Mouse (Mus musculus) Patski (cell line): ENCODE results near the gene Gm20388. TPM values are rescaled to one million over a fixed set of nuclear protein-coding genes. Genes with fewer than 3 reads are reported as not detected.
A peak's percentile ranks its signal among the peaks of the same experiment; 100 is the strongest.
"Not testable (repeated sequence)": the region's sequence is repeated elsewhere in the genome, so short reads cannot be mapped to it uniquely, and the experiment has no call there.

ENCODE experiments used
- ATAC-seq: fragments of 100-300 bp; one replicate; pipeline ENCODE4 v1.8.0; 2021
- CTCF ChIA-PET: fragments of 350-600 bp; sonication (Branson Sonifier 250); formaldehyde crosslinking; loops from one replicate; lab custom pipeline; 2022; ENCODE audit warnings: inconsistent platforms; lab: Charles Lee
- POLR2A ChIA-PET: fragments of 350-600 bp; sonication (Branson Sonifier 250); formaldehyde crosslinking; loops from one replicate; lab custom pipeline; 2022; ENCODE audit warnings: antibody characterized with exemption, inconsistent platforms; lab: Charles Lee
- DNase-seq: peaks from one replicate; pipeline ENCODE4 v3.0.0-alpha.2; 2011; ENCODE audit warnings: low read depth, low spot score
- H3K27me3 ChIP-seq: fragments of 371-371 bp; one replicate; pipeline ENCODE4 v1.5.1; 2021
- CTCF ChIP-seq: fragments of 100-300 bp; IDR thresholded peaks from one replicate; pipeline ENCODE4 v1.5.1; 2021
- in situ Hi-C: fragments of 300-500 bp; cut with MboI; formaldehyde crosslinking; loops from 3 replicates; pipeline ENCODE4 v1.11.1; 2018; ENCODE audit warnings: low pct_unique_long_range_greater_than_20kb, mixed read lengths
- polyA plus RNA-seq: library from polyadenylated mRNA; unstranded; gene quantifications from one replicate; pipeline ENCODE4 v1.2.3, GENCODE M21; 2021

Gm20388 gene
- polyA plus RNA-seq, 1 experiment from 2014 or later = 86.7 TPM

DNA sequence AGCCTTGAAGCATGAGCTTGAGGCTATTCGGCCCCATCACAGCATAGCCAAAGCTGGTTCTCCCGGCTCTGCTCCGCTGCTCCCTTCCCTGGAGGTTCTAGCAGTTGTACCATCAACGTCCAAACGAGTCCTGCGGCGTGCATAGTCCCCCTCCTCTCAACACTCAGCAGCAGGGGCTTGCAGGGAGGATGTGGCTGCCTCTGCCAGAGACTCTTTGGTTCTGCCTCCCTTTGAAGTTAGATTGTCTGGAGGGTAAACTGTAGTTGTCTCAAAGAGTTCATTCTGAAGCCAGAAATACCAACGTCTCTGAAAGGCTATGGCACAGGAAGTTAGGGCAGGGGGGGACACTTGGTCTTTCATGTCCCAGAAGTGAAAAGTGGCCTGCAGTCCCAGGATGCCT, 3493.9 kb downstream of the Gm20388 start:
- in situ Hi-C loops = no loop called here
- TF ChIP-seq CTCF = no peak
- DNase-seq = no peak
- POLR2A ChIA-PET = interaction anchor here (0.9 kb wide), 1 partner anchor 11 kb away, joined by 3 read pairs; no protein-coding TSS in a partner anchor
- no peaks in the 10 kb centered on the region for H3K27me3 ChIP-seq
- CTCF ChIA-PET = no interaction called here
- no peak for ATAC-seq

DNA sequence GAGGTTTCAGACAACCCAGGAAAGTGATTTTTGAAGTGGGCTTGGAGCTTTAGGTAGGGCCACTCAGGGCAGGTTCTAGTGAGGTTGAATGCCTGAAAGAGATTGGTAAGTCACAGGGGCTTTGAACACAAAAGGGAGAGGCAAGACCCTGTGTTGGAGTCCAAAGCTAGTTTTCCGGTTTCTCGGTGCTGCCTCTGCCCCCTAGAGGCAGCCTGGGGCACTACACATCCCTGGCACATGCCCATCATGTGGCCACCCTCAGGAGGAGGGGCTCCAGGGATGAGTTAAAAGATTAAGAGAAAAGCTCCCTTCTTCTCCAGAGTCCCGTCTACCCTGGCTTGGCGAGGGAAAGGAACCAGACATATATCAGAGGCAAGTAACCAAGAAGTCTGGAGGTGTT, 3496.1 kb downstream of the Gm20388 start, which contains the start of gene Mc1r:
Gene Mc1r, plus strand, starts transcription at position 322 of the 400 bp plus-strand sequence.
- H3K27me3 ChIP-seq = no peaks in the 10 kb centered on the region
- no peak for TF ChIP-seq CTCF
- in situ Hi-C loops = no loop called here

DNA sequence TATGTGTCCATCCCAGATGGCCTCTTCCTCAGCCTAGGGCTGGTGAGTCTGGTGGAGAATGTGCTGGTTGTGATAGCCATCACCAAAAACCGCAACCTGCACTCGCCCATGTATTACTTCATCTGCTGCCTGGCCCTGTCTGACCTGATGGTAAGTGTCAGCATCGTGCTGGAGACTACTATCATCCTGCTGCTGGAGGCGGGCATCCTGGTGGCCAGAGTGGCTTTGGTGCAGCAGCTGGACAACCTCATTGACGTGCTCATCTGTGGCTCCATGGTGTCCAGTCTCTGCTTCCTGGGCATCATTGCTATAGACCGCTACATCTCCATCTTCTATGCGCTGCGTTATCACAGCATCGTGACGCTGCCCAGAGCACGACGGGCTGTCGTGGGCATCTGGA, 3497.0 kb downstream of the Gm20388 start:
- POLR2A ChIA-PET = interaction anchor here (1.0 kb wide), 1 partner anchor 34 kb away, joined by 3 read pairs; no protein-coding TSS in a partner anchor
- no peak for ATAC-seq
- no peak for TF ChIP-seq CTCF
- DNase-seq = no peak
- in situ Hi-C loops = no loop called here
- no peaks in the 10 kb centered on the region for H3K27me3 ChIP-seq
- CTCF ChIA-PET = interaction anchor here (0.7 to 2.2 kb wide), 5 partner anchors 9 to 94 kb away, joined by 3 to 14 read pairs (median 6); no protein-coding TSS in a partner anchor

More for the DNA sequence above, 3496.1 kb downstream of the Gm20388 start, which contains the start of gene Mc1r:
- ATAC-seq (no peak), DNase-seq (no peak)
- CTCF ChIA-PET = interaction anchor here (0.7 to 2.2 kb wide), 11 partner anchors 9 to 118 kb away, joined by 3 to 14 read pairs (median 6); no protein-coding TSS in a partner anchor
- POLR2A ChIA-PET = interaction anchor here (0.6 to 1.0 kb wide), 2 partner anchors 15 to 33 kb away, joined by 3 read pairs; no protein-coding TSS in a partner anchor

DNA sequence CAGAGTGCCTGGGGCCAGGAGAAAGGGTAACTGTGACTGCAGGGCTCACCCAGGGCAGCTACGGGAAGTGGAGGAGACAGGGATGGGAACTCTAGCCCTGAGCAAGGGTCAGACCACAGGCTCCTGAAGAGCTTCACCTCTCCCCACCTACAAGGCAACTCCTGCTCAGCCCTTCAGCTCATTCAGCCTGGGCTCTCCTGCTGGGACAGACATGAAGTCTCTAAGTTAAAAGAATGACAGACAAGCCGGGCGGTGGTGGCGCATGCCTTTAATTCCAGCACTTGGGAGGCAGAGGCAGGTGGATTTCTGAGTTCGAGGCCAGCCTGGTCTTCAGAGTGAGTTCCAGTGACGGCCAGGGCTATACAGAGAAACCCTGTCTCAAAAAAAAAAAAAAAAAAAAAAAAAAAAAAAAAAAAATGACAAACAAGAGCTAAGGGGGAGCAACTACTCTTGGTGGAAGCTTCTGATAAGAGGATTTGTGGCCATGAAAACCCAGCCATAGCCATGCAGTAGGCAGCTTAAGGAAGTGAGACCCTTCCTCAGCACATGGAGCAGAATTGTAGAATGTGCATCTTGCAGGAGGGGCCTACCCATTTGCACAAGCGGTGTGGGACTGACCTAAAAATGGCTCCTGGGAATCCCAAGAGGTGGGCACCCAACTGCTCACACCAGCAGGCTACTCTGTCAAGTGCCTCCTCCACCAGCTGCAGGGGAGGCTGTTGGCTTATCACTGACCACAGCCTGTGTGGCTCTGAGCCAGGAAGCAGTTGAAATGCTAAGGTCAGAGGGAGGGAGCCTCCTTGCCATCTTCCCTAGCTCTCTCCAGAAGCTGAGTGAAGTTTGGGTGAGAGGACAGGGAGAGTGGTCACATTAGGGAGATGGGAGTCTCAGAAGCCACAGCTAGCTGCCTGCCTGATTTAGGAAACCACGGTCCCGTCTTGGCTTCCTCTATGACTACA, 3498.2 kb downstream of the Gm20388 start:
- CTCF ChIA-PET = interaction anchor here (2.3 to 2.4 kb wide), 2 partner anchors 14 to 34 kb away, joined by 6 to 7 read pairs; no protein-coding TSS in a partner anchor
- H3K27me3 ChIP-seq = no peaks in the 10 kb centered on the region
- DNase-seq = no peak
- POLR2A ChIA-PET = no interaction called here
- TF ChIP-seq CTCF = no peak
- no peak for ATAC-seq
- in situ Hi-C loops = no loop called here

DNA sequence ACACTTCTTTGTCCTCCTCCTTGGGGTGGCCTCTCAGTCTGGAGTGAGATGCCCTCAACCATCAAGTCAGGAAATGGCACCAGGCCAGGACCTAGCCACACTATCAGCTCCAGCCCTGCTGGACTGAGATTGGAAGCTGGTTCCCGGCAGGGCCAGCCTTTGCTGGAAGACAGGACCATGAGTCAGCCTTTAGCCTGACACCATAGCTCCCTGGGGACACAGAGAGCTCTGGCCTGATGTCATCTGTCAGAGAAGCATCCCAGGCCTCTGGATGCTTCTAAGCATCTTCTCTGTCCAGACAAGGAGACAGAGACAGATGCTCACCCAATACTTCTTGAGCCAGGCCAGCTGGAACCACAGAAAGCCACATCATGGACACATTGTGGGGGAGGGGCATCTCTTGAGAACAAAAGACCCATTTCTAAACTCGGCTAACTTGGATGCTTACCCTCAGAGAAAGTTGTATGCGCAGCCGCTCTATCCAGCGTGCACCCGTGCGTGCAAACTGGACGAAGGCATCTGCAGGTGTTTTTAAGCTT, 3499.5 kb downstream of the Gm20388 start:
- ATAC-seq (peak; percentile 52), DNase-seq (peak; percentile 67)
- in situ Hi-C loops = no loop called here
- POLR2A ChIA-PET = no interaction called here
- no peaks in the 10 kb centered on the region for H3K27me3 ChIP-seq
- CTCF ChIA-PET = interaction anchor here (1.4 to 2.4 kb wide), 3 partner anchors 13 to 33 kb away, joined by 3 to 7 read pairs (median 6); no protein-coding TSS in a partner anchor
- TF ChIP-seq CTCF = no peak

DNA sequence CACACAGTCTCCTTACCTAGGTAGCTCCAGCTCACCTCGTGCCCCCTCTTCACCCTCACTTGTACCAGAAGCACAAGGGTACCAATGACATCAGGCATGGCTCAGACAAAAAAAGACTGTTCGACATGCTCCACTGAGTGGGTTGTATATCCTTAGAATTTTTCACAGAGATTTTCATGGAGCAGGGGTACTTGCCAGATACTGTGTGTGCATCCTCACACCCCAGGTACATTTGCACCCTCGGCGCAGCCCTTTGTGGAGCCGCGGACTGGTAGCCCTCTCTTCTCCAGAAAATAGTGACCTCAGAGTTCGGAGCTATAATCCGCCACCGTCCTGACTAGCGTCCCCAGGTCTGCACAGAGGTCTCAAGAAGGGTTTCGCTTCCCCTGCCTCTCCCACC, 3500.1 kb downstream of the Gm20388 start:
- CTCF ChIA-PET = interaction anchor here (1.4 to 2.4 kb wide), 3 partner anchors 12 to 32 kb away, joined by 3 to 7 read pairs (median 6); no protein-coding TSS in a partner anchor
- no peaks in the 10 kb centered on the region for H3K27me3 ChIP-seq
- in situ Hi-C loops = no loop called here
- POLR2A ChIA-PET = no interaction called here
- ATAC-seq = no peak
- no peak for TF ChIP-seq CTCF
- DNase-seq = no peak

DNA sequence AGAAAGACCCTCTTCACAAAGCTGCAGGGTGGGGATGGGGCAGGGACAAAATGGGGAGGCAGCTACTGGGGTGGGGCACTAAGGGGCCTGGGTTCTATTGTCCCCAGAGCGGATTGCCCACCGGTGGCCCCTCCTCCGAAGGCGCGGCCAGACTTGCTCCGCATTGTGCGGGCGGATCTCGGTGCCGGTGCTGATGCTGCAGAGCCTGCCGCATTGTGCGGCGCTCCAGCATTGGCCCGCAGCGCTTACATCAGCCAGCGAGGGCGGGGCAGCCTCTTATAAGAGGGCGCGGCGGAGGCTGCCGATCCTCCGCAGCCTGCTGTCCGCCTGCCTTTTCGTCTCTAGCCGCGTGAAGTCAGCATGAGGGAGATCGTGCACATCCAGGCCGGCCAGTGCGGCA, 3500.6 kb downstream of the Gm20388 start, which contains the start of gene Tubb3:
Gene Tubb3, plus strand, starts transcription at position 179 of the 400 bp plus-strand sequence.
- ATAC-seq = no peak
- CTCF ChIA-PET = interaction anchor here (2.3 kb wide), 1 partner anchor 32 kb away, joined by 6 read pairs; no protein-coding TSS in a partner anchor
- no peak for TF ChIP-seq CTCF
- POLR2A ChIA-PET = no interaction called here
- no peak for DNase-seq
- no peaks in the 10 kb centered on the region for H3K27me3 ChIP-seq
- in situ Hi-C loops = no loop called here

DNA sequence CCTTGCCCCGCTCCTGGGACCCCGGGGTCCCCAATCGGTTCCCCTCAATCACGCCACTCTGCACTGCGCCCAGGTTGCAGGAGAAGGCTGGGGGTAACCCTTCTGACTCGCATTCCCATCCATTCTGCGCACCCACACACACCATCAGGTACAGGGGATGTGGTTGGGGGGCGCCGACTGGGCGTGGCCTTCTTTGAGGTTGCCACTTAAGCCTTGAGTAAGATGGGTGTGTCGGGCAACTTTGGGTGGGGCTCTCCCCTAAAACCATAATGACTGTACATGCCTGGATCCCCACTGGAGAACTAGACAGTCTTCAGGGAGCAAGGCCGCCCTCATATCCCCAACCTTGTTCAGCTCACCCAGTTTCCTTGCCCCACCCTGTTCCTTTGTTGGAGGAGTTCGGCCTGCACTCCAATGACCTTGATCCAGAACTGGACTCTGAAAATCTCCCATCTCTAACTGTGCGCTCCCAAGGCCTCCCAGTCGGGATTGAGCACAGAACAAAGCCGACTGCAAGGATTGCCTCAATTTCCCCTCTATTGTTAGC, 3501.2 kb downstream of the Gm20388 start:
- no peak for TF ChIP-seq CTCF
- no peaks in the 10 kb centered on the region for H3K27me3 ChIP-seq
- ChIA-PET CTCF (no interaction called here), POLR2A (no interaction called here)
- DNase-seq (no peak), ATAC-seq (no peak)
- in situ Hi-C loops = no loop called here

DNA sequence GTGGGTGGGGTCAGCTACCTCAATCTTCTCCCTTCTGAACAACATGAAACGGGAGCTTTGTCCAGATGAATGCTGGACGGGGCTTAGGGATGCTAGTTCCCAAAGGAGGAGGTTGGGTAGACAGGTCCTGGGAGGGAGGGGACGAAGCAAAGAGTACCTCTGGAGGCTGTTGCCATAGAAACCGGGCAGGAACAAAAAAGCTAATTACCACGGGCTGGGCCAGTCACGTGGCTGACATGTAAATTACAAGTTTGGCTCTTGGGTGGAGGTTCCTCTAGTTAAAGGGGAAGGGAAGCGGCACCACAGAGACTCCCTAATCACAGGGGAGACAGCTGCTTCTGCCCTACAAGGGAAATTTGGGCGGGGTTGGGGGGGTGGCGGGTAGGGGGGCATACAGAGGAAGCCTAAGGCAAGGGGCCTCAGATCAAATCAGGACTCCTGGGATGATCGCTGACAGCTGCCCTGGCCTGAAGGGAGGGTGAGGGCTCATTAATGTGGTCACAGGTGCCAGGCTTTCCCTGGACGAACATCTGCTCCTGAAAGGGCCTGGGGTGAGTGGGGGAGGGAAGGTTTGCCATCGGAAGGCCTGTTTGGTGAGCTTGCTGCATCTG, 3502.0 kb downstream of the Gm20388 start:
- no peak for ATAC-seq
- POLR2A ChIA-PET = no interaction called here
- in situ Hi-C loops = no loop called here
- no peaks in the 10 kb centered on the region for H3K27me3 ChIP-seq
- CTCF ChIA-PET = no interaction called here
- DNase-seq = no peak
- no peak for TF ChIP-seq CTCF

DNA sequence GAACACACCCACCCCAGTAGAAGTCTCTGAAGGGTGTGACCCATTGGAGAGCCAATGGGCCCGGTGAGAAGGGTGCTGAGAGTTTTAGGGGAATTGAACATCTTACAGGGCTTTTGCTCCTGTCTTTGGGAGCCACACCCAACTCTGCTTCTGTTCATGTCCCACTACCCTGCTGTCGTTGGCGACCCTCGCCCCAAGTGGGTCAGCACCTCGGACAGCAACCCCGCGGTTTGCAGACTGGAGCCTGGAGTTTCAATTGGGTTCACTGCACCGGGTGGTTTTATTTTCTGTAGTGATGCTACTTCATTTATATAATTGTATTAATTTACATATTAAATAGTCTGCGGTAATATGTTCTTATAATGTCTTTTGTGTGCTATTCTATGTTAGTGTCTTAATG, 3503.6 kb downstream of the Gm20388 start:
- CTCF ChIA-PET = no interaction called here
- no peak for TF ChIP-seq CTCF
- H3K27me3 ChIP-seq = no peaks in the 10 kb centered on the region
- POLR2A ChIA-PET = no interaction called here
- DNase-seq (no peak), ATAC-seq (no peak)
- in situ Hi-C loops = no loop called here

DNA sequence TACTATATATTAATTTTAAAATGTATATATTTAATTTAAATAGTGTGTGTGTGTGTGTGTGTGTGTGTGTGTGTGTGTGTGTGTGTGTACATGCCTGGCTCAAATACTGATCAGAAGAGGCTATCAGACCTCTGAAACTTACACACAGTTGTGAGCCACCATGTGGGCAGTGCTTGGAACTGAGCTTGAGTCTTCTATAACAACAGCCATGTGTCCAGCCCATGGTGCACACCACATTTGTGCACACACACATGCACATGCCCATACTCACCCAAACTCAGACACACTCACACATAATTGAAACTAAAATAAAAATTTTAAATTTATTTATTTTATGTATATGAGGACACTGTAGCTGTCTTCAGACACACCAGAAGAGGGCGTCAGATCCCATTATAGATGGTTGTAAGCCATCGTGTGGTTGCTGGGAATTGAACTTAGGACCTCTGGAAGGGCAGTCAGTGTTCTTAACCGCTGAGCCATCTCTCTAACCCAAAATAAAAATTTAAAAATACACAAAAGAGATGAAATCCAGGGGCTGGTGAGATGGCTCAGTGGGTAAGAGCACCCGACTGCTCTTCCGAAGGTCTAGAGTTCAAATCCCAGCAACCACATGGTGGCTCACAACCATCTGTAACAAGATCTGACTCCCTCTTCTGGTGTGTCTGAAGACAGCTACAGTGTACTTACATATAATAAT, 3504.5 kb downstream of the Gm20388 start:
- CTCF ChIA-PET, POLR2A ChIA-PET, ATAC-seq, H3K27me3 ChIP-seq, in situ Hi-C loops, DNase-seq: not testable (repeated sequence)
